Mouse (Mus musculus) kidney, postnatal 0 days (tissue): ENCODE data around the gene Rab11fip5. TPM values are rescaled to one million over a fixed set of nuclear protein-coding genes. Genes with fewer than 3 reads are reported as not detected.

ENCODE experiments used
- ATAC-seq: fragments of 200-750 bp; cut with Nextera tagmentation; replicated peaks from 2 replicates; pipeline ENCODE4 v1.8.0; 2017; ENCODE audit warnings: low read depth, moderate number of reproducible peaks, moderate TSS enrichment, moderate library complexity; ENCODE audit not compliant: low FRiP score
- DNase-seq: peaks from one replicate; pipeline ENCODE4 v3.0.0-alpha.2; 2016; ENCODE audit warnings: low spot score
- H3K27ac ChIP-seq: fragments of 300-500 bp; sonication (generic); 2 replicates; pipeline ENCODE4 v1.5.1; 2014; ENCODE audit warnings: mild to moderate bottlenecking
- H3K27me3 ChIP-seq: fragments of 300-500 bp; sonication (generic); 2 replicates; pipeline ENCODE4 v1.6.1; 2014; ENCODE audit warnings: low read length, mixed read lengths; ENCODE audit not compliant: insufficient read depth
- H3K36me3 ChIP-seq: fragments of 300-500 bp; sonication (generic); 2 replicates; pipeline ENCODE4 v1.6.1; 2014; ENCODE audit warnings: low read length, mixed read lengths; ENCODE audit not compliant: insufficient read depth
- H3K4me1 ChIP-seq: fragments of 300-500 bp; sonication (generic); replicated peaks from 2 replicates; pipeline ENCODE4 v1.6.1; 2014; ENCODE audit warnings: antibody characterized with exemption, low read length, mixed read lengths; ENCODE audit not compliant: insufficient read depth
- H3K4me2 ChIP-seq: fragments of 300-500 bp; sonication (generic); 2 replicates; pipeline ENCODE4 v1.6.1; 2014; ENCODE audit warnings: mild to moderate bottlenecking, low read length, moderate library complexity, mixed read lengths
- H3K4me3 ChIP-seq: fragments of 300-500 bp; sonication (generic); replicated peaks from 2 replicates; pipeline ENCODE4 v1.5.1; 2014; ENCODE audit warnings: low read depth, low read length
- H3K9ac ChIP-seq: fragments of 300-500 bp; sonication (generic); 2 replicates; pipeline ENCODE4 v1.6.1; 2014; ENCODE audit warnings: low read depth, low read length
- H3K9me3 ChIP-seq: fragments of 300-500 bp; sonication (generic); replicated peaks from 2 replicates; pipeline ENCODE4 v1.6.1; 2016; ENCODE audit warnings: low read length, inconsistent platforms, mixed read lengths
- CTCF ChIP-seq: IDR thresholded peaks from 2 replicates; pipeline ENCODE4 v1.5.1; 2016; ENCODE audit warnings: antibody characterized with exemption, low read depth, mild to moderate bottlenecking, moderate library complexity
- WGBS: fragments of 180-500 bp; shearing (Covaris S2); extraction: QIAGEN DNeasy Blood & Tissue Kit; methylation state at CpG from one replicate; pipeline ENCODE4 v1.1.7; 2014; 5-methylcytosine and 5-hydroxymethylcytosine counted together
- polyA plus RNA-seq: library from polyadenylated mRNA; unstranded; fragments of >200 nt; fragmentation: Nextera tagmentation; extraction: Ambion mirVana; gene quantifications from 2 replicates; pipeline ENCODE4 v1.2.1, GENCODE M21; 2015

Gene Rab11fip5
- 21.0 and 21.2 TPM in 2 replicates for polyA plus RNA-seq

GRCm38 (mm10) chr6:85373951-85374733 lies at the start of gene Rab11fip5:
Gene Rab11fip5 (minus strand): TSS chr6:85374634.
- WGBS = 2% methylated on average over 79 of the region's 80 CpGs
- H3K27ac ChIP-seq = peak within 1 kb of the TSS; percentile 75
- DNase-seq (no peak), ATAC-seq (peak; percentile 8)
- H3K36me3 ChIP-seq = no peaks in the 10 kb centered on the region
- H3K4me1 ChIP-seq = peaks cover 19% of the 10 kb centered on the region
- TF ChIP-seq CTCF = no peak
- H3K27me3 ChIP-seq = no peaks in the 10 kb centered on the region
- no peaks in the 10 kb centered on the region for H3K9me3 ChIP-seq
- peak within 1 kb of the TSS; percentile 64 for H3K4me3 ChIP-seq
- peak within 1 kb of the TSS; percentile 91 for H3K4me2 ChIP-seq
- H3K9ac ChIP-seq = peak within 1 kb of the TSS; percentile 77

- no peaks in the 10 kb centered on the region for H3K36me3 ChIP-seq
- peak within 1 kb of the TSS; percentile 35 for H3K4me2 ChIP-seq
- TF ChIP-seq CTCF = no peak
- H3K27ac ChIP-seq = no peak within 1 kb of the TSS
- DNase-seq = no peak
- no peak within 1 kb of the TSS for H3K4me3 ChIP-seq
- no peaks in the 10 kb centered on the region for H3K9me3 ChIP-seq
- H3K27me3 ChIP-seq = no peaks in the 10 kb centered on the region
- no peaks in the 10 kb centered on the region for H3K4me1 ChIP-seq
- no peak; the same call in 1 of the 2 replicates for ATAC-seq
- H3K9ac ChIP-seq = 0 out of 2 replicates have a peak within 1 kb of the TSS, but pooled peaks have one; percentile 37
- WGBS = 13% methylated on average over 28 of the region's 28 CpGs
Observed at GRCm38 (mm10) chr6:85423836-85424379, 49.5 kb upstream of the Rab11fip5 start, which contains the start of gene Noto. Gene Noto (plus strand): TSS chr6:85423886.

- no peak overlapping the region for H3K9ac ChIP-seq
- no peak for ATAC-seq
- TF ChIP-seq CTCF = no peak
- H3K4me2 ChIP-seq = no peak overlapping the region
- 81% methylated on average over 2 of the region's 2 CpGs for WGBS
- H3K4me1 ChIP-seq = no peaks in the 10 kb centered on the region
- no peak for DNase-seq
- H3K4me3 ChIP-seq = no peak overlapping the region
- H3K36me3 ChIP-seq = no peaks in the 10 kb centered on the region
- no peaks in the 10 kb centered on the region for H3K9me3 ChIP-seq
- H3K27ac ChIP-seq = no peak overlapping the region
- no peaks in the 10 kb centered on the region for H3K27me3 ChIP-seq
Observed at GRCm38 (mm10) chr6:85419150-85419549, 44.7 kb upstream of the Rab11fip5 start.

- no peak for DNase-seq
Observed at GRCm38 (mm10) chr6:85415829-85416228, 41.4 kb upstream of the Rab11fip5 start.

GRCm38 (mm10) chr6:85410771-85411273 lies 36.4 kb upstream of the Rab11fip5 start:
- Histone ChIP-seq H3K4me1 (peaks cover 3% of the 10 kb centered on the region; the same call in 1 of the 2 replicates), H3K9ac (no peak overlapping the region), H3K27ac (no peak overlapping the region), H3K9me3 (no peaks in the 10 kb centered on the region), H3K4me3 (no peak overlapping the region), H3K36me3 (no peaks in the 10 kb centered on the region), H3K4me2 (peak overlapping the region; percentile 36; the same call in 1 of the 2 replicates), H3K27me3 (peaks cover 26% of the 10 kb centered on the region)
- DNase-seq (peak; percentile 93), ATAC-seq (peak; percentile 82)
- peak; percentile 86 for TF ChIP-seq CTCF
- WGBS = 13% methylated on average over 13 of the region's 13 CpGs

More at GRCm38 (mm10) chr6:85415829-85416228, 41.4 kb upstream of the Rab11fip5 start:
- Histone ChIP-seq H3K27ac (no peak overlapping the region), H3K36me3 (no peaks in the 10 kb centered on the region), H3K27me3 (no peaks in the 10 kb centered on the region), H3K4me1 (no peaks in the 10 kb centered on the region), H3K4me3 (no peak overlapping the region), H3K9ac (no peak overlapping the region), H3K4me2 (no peak overlapping the region), H3K9me3 (no peaks in the 10 kb centered on the region)
- 49% methylated on average over 3 of the region's 3 CpGs for WGBS
- no peak for ATAC-seq
- TF ChIP-seq CTCF = no peak

- Histone ChIP-seq H3K9me3 (no peaks in the 10 kb centered on the region), H3K27me3 (peaks cover 26% of the 10 kb centered on the region), H3K4me1 (peaks cover 3% of the 10 kb centered on the region; the same call in 1 of the 2 replicates), H3K27ac (no peak overlapping the region), H3K4me3 (peak overlapping the region; percentile 5), H3K36me3 (no peaks in the 10 kb centered on the region), H3K4me2 (peak overlapping the region; percentile 45), H3K9ac (peak overlapping the region; percentile 46; the same call in 1 of the 2 replicates)
- DNase-seq (no peak), ATAC-seq (no peak)
- TF ChIP-seq CTCF = no peak
- WGBS = 4% methylated on average over 31 of the region's 31 CpGs
Observed at GRCm38 (mm10) chr6:85409003-85409402, 34.6 kb upstream of the Rab11fip5 start.
